Mouse (Mus musculus): ENCODE data around the gene Yipf2.

Yipf2 gene

DNA sequence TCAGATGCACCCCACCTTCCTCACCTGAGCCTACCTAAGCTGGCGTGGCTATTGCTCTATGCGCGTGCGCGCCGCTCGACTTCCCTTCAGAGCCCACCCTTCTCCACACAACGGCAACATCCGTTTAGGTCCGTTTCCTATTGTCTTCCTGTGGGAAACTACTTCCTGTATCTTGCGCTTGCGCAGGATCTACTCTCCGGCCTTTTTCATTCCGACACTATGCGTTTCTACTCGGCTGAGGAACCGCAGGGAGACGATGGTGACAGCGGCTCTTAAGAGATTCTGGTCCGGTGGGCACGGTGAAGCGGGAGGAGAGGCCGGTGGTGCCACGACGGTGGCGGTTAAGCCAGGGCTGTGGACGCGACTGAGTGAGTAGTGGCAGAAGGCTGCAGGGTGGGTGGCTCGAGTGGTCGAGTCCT is at the start of gene Yipf2, which contains the start of gene Timm29:
Yipf2 (minus strand) TSS at position 126 of the 419 bp plus-strand sequence.
Timm29 (plus strand) TSS at position 20 of the 419 bp plus-strand sequence.
- DNase-seq (ENCODE audit: low read depth, low spot score): peak; percentile 99

DNA sequence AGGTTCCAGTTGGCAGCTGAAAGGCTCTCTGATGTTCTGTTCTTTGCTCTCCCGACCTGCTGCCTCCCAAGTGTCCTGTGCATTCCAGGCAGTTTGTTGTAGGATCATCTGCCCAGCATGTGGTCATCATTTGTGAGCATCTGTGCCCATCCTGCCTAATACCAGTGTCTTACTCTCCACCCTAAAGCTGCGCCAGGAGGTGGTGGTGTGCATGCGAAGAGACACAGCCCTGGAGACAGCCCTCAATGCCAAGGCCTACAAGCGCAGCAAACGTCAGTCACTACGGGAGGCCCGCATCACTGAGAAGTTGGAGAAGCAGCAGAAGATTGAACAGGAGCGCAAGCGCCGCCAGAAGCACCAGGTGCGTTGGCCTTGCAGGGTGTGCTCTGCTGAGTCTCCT is 46.4 kb upstream of the Yipf2 start:
- no peak for DNase-seq (ENCODE audit: low read depth, low spot score)

DNA sequence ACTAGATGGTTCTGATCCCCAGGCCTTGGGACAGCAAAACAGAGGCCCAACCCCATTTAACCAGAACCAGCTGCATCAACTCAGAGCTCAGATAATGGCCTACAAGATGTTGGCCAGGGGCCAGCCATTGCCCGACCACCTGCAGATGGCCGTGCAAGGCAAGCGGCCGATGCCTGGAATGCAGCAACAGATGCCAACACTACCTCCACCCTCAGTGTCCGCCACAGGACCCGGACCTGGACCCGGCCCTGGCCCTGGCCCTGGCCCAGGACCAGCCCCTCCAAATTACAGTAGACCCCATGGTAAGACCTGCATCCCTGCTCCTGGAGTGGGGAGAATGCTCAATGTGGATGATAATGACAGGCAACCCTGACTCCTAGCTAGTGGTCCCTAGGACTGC is 43.0 kb upstream of the Yipf2 start:
- no peak for DNase-seq (ENCODE audit: low read depth, low spot score)

DNA sequence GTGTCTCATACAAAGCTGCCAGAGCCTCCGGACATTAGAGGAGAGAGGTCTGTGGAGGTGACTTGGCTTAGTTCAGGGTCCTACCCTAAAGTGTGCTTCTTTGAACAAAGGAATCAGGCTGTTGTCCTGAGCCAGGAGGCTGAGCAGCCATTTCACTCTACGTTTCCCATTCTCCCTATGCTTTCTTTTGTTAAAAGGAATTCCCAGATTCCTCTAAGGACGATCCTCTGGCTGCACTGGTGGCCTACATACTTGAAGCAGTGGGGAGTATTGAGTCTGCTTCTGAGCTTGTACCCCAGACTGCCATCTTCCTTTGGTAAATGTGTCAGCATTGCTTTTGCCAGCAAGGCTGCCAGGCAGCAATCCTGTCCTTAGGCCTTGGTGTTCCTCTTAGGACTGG is 40.5 kb upstream of the Yipf2 start:
- no peak for DNase-seq (ENCODE audit: low read depth, low spot score)

DNA sequence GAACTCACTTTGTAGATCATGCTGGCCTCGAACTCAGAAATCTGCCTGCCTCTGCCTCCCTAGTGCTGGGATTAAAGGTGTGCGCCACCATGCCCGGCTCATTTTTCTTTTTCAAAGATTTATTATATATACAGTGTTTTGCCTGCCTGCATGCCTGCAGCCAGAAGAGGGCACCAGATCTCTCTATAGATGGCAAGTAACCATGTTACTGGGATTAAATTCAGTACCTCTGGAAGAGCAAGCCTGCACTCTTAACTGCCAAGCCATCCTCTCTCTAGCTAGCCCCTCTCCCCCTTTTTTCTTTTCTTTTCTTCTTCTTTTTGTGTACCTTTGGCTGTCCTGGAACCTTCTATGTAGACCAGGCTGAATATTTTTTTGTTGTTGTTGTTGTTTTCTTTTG is 38.0 kb upstream of the Yipf2 start:
- DNase-seq (ENCODE audit: low read depth, low spot score): no peak

DNA sequence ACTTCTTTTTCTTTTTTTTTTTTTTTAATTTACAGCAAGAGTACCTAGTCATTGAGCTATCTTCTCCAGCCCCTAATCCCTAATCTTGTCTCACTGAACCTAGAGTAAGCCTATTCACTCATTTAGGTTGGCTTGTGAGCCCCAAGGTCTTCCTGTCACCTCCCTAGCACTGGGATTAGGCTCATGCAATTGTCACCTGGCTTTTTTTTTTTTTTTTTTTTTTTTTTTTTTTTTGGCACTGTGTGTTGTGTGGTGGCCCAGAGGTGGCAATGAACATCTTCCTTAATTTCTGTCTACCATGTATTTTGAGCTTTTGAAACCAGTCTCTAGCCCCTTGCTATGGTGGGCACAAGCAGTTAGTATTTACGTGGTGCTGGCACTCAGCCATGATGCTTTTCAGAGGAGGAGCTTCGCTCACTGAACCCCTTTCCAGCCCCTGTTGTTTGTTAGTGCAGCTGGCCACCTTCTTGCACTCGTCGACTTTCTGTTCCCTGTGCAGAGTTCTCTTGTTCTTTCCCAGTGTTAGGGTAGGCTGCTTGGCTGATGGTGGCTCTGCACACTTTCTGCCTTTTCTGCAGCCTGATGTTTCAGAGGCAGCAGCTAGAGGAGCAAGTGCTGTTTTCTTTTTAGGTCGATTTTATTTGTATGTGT is 34.6 kb upstream of the Yipf2 start:
- no peak for DNase-seq (ENCODE audit: low read depth, low spot score)

DNA sequence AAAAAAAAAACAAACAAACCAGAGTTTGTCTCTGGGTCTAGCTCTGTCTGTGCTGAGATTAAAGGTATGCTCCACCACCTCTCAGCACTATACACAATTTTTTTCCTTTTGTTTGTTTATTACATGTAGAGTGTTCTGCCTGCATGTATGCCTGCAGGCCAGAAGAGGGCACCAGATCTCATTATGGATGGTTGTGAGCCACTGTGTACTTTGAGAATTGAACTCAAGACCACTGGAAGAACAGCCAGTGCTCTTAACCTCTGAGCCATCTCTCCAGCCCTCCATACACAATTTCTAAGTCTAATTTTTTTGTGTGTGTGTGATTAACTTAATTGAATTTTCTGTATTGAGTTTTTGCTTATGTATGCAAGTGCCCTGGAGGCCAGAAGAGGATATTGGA is 33.9 kb upstream of the Yipf2 start:
- DNase-seq (ENCODE audit: low read depth, low spot score): no peak

DNA sequence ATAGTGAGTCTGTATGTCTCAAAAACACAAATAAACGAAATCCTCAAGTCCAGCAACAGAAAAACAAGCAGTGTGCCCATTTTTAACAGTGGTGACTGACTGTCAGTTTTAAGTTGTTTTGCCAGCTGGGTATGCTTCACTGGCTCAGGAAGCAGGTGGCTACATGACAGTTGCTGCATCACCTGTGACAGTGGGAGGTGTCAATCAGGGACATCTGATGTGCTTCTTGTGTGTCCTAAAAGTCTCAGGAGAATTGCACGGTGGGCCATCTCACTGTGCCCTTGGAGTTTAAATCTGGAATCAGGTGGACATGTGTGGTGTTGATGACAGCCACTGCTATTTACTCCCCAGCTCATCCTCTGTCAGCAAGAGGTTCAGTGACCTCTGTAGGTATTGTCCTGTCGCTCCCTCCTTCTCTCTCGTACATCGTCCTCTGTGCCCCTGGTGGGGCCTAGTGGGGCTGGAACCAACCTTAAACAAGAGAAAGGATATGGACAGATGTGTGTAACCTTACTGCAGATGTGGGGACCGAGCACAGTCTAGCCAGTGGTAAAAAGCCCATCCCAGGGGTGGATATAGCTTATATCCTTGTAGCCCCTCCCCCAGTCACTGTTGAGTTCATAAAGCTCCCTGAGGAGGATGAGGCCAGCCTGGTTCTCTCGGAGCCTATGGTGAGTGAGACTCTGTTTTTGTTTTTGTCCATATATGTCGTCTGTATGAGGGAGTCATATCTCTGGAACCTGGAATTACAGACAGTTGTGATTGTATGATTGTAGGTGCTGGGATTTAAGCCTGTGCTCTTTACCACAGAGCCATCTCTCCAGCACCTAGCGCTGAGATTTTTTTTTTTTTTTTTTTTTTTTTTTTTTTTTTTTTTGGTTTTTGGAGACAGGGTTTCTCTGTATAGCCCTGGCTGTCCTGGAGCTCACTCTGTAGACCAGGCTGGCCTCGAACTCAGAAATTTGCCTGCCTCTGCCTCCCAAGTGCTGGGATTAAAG is 33.0 kb upstream of the Yipf2 start:
- DNase-seq (ENCODE audit: low read depth, low spot score): no peak

DNA sequence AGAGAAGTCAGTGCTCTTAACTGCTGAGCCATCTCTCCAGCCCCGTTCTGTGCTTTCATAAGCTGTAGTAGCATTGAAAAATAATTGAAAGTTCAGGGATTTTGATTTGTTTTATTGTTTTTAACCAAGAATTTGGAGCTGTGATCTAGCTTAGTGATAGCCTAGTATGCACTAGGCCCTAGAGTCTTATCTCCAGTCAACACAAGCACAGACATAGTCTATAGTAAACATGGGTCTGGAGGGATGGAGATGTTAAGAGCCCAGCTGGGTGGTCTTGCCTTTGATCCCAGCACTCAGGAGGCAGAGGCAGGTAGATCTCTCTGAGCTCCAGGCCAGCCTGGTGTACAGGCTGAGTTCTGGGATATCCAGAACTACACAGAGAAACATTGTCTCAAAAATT is 30.0 kb upstream of the Yipf2 start:
- DNase-seq (ENCODE audit: low read depth, low spot score): no peak

DNA sequence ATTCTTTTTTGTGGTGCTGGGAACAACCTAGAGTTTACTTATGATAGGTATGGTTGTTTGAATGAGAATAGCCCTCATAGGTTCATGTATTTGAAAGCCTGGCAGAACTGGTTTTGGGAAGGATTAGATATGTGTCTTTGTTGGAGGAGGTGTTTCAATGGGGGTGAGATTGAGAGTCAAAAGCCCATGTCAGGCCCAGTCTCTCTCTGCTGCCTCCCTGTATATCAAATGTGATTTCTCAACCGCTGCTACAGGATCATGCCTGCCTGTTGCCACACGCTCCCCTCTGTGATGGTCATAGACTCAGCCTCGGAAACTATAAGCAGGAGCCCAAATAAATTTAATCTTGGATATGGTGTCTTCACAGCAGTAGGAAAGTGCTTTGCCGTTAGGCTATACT is 27.6 kb upstream of the Yipf2 start:
- no peak for DNase-seq (ENCODE audit: low read depth, low spot score)

DNA sequence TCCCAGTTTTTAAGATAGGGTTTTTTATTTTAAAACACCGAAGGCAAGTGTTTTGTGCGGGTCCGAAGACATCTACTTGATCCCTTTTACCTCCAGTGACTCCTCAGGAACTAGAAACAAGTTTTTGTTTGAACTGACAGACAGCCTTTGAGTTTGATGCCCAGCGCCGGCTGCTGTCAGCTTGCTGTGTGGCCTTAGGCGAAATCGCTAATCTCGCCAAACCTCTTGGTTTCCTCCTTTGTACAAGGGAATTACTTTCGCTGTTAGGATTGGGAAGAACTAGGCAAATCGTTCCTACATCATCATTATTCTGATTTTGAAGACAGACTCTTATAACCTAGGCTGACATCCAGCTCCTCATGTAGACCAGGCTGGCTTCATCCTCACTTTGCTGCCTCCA is 24.4 kb upstream of the Yipf2 start:
- no peak for DNase-seq (ENCODE audit: low read depth, low spot score)

DNA sequence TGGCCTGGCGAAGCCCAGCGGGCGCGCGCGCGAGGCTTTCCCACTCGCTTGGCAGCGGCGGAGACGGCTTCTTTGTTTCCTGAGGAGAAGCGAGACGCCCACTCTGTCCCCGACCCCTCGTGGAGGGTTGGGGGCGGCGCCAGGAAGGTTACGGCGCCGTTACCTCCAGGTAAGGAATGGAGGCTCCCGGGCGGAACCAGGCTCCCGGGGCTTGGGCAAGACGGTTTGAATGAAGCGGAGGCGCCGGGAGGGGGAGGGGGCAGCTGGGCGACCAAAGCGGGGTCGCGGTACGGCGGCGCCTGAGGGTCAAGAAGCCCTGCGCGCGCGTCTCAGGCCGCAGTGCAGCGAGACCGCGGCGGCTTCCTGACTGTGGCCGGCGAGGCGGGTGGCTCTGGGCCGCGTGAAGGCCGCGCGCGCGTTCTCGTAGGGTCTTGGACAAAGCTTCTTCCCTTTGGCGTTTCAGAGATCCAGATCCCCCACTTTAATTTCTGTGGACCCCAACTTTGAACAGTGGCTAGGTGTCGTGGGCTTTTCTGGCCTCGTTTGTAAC is 23.7 kb upstream of the Yipf2 start:
- DNase-seq (ENCODE audit: low read depth, low spot score): peak; percentile 84

DNA sequence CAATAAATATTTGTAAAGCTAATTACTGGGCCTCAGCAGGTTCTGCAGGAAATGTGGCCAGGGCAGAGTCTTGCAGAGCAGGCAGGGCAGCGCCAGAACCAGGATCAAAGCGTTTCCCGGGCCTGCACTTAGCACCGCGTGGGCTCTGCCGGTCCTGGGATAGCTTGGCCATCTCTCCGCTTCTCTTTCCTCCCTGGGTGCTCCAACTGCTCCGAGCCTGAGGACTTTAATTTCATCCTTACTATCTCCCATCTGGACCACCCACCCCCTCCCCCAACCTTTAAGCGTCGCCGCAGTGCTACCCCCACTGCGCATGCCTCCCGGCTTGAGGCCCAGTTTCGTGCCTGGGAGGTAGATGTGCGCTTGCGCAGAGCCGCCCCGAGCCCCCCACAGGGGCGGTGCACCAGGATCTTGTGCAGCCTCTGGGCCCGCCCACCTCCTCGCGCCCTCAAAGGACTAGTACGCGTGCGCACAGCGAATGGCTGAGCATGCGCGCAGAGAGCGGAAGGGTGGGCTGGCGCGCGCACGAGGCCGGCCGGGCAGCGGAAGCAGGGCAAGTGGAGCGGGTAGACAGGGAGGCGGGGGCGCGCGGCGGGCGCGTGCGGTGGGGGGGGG is 23.1 kb upstream of the Yipf2 start, which contains the start of gene Smarca4:
Smarca4 (plus strand) TSS at position 553 of the 615 bp plus-strand sequence.
- peak; percentile 100 for DNase-seq (ENCODE audit: low read depth, low spot score)

DNA sequence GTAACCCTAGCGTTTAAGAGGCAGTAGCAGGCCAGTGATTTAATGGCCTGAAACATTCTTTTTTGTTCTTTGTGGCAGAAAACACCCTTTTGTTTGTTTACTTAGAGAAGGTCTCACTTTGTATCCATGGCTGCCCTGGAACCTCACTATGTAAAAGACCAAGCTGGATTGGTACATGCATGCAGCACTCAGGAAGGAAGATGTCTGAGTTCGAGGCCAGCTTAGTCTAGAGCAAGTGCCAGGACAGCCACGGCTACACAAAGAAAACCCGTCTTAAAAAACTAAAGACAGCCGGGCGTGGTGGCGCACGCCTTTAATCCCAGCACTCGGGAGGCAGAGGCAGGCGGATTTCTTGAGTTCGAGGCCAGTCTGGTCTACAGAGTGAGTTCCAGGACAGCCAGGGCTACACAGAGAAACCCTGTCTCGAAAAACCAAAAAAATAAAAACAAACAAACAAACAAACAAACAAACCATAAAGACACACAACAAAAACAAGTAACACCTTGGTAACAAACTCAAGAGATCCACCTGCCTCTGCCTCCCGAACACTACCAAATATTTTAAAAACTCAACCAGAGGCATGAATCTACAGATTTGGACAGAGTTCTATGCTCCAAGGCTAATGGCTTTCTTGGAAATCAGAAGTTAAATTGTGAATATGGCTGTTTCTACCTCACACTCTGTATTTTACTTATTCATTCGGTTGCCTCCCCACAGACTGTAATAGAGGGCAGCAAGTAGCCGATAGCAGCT is 22.4 kb upstream of the Yipf2 start:
- no peak for DNase-seq (ENCODE audit: low read depth, low spot score)

DNA sequence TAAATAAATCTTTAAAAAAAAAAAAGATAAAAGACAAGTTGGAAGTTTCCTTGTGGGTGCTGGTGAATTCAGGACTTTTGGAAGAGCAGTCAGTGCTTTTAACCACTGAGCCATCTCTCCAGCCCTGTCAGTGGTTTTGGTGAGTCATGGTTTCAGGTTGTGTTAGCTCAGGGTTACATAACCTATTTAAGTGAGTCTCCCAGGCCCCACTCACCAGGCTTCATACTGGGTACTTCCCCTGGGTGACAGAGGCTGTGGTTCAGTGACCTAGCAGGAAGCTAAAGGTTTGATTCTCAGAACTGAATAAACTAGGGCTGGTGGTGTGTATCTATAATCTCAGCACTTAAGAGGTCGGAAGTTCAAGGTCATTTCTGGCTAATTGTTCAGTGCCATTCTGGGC is 17.2 kb upstream of the Yipf2 start:
- no peak for DNase-seq (ENCODE audit: low read depth, low spot score)

DNA sequence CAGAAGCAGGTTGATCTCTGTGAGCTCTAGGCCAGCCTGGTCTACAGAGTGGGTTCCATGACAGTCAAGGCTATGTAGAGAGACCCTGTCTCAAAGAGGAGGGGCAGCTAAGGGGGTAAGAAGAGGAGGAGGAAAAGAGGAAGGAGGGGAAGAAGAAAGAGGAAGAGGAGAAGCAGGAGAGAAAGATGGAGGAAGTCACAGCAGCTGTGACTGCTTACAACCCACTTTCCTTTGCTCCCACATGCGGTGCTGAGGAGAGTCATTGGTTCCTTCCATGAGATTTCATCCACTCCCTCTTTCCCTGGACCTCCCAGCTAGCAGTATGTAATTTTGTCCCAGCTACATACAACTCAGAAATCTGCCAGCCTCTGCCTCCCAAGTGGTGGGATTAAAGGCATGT is 14.0 kb upstream of the Yipf2 start:
- DNase-seq (ENCODE audit: low read depth, low spot score): no peak

DNA sequence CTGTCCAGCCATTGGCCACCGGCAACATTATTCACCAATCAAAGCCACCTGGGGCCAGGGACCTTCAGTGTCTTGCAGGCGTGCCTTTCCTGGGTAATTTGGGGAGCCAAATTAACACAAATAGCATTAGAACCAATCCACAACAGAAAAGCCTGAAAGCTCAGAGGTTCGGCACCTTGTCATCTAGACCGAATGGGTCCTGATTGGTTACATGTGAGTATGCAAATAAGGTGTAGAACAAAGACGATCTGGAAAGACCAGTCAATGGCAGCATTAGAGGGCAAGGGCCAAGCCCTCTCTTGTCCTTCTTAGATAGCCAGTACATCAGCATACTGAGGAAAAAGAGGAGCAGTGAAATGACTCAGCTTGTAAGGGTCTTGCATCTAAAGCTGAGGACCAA is 13.2 kb upstream of the Yipf2 start:
- DNase-seq (ENCODE audit: low read depth, low spot score): no peak

DNA sequence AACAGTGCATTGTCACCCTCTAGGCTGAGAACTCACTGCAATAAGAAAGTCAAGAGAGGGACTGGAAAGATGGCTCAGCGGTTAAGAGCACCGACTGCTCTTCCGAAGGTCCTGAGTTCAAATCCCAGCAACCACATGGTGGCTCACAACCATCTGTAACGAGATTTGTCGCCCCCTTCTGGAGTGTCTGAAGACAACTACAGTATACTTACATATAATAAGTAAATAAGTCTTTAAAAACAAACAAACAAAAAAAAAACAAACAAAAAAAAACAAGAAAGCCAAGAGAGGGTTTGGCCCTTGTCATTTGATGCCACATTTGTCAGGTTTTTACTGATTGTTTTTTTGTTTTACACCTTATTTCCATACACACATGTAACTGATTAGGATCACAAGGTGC is 11.5 kb upstream of the Yipf2 start:
- DNase-seq (ENCODE audit: low read depth, low spot score): no peak

DNA sequence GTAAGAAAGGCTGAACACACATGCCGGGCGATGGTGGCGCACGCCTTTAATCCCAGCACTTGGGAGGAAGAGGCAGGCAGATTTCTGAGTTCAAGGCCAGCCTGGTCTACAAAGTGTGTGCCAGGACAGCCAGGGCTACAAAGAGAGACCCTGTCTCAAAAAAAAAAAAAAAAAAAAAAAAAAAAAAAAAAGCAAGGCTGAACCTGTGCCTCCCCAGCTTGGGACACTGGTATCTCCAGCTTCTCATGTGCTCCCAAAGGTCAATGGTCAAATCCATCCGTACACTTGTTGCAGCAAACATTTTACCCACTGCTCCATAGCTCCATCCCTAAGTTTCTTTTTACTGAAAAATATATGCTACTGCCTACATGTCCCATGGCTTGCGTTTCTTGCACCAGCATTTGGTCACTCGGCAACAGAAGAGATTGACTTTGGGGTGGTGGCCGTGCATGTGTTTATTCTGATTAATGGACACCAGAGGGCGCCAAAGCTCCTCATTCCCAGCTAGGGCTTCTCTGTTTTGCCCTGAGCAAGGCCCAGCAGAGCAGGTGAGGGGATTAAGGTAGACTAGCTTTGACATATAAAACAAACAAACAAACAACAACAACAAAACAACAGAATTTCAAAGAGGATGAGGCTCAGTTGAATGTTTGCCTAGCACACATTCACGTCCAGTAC is 9.2 kb upstream of the Yipf2 start:
- DNase-seq (ENCODE audit: low read depth, low spot score): peak; percentile 68

DNA sequence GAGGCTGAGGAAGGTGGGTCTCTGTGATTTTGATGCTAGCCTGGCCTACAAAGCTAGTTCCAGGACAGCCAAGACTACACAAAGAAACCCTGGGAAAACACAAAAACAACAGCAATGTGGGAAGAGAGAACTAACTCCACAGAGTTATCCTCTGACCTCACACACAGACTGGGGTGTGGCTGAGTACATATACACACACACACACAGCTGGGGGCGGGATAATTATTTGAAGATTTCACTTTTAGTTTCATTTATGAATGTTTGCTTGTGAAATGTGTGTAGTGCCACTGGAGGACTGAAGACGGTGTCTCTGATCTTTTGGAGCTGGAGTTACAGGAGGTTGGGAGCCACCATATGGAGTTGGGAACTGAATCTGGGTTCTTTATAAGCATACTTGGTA is 8.4 kb upstream of the Yipf2 start:
- DNase-seq (ENCODE audit: low read depth, low spot score): no peak

DNA sequence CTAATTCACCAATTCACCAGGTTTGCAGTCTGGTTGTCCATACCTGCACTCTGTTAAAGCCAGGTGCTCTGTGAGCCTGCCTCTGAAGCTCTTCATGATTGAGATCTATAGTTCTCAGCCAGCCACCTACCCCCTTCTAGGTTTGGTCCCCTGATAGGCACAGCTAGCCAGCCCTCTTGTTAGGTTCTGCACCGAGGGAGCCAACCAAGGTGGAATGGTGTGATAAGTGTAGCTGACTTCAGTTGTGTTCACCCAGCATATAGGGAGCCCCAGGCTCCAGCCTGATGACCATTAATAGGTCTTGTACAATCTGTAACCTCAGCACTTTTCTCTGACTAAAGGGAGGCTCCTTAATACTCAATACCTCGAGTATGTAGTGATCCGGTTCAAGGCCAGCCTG is 7.6 kb upstream of the Yipf2 start:
- no peak for DNase-seq (ENCODE audit: low read depth, low spot score)
